Mouse (Mus musculus): ENCODE measurements around the gene Ankrd22. TPM values are rescaled to one million over a fixed set of nuclear protein-coding genes. Genes with fewer than 3 reads are reported as not detected.
"Not testable (repeated sequence)": the region's sequence is repeated elsewhere in the genome, so short reads cannot be mapped to it uniquely, and the experiment has no call there.

Gene Ankrd22
- not detected for total RNA-seq (2021)
- long read RNA-seq, experiment 1: 0 reads
- long read RNA-seq, experiment 2: 0 reads

GRCm38 (mm10) chr19:34165891-34166290, at the start of gene Ankrd22:
Gene Ankrd22 (minus strand): TSS chr19:34166053.
- DNase-seq: no peak
- intact Hi-C loops (cut with DNase I): no loop called here

- intact Hi-C loops (cut with DNase I): no loop called here
Observed at GRCm38 (mm10) chr19:34214136-34214535, 48.3 kb upstream of the Ankrd22 start.

GRCm38 (mm10) chr19:34213251-34213645, 47.4 kb upstream of the Ankrd22 start:
- DNase-seq: no peak
- intact Hi-C loops (cut with DNase I): no loop called here

More at GRCm38 (mm10) chr19:34214136-34214535, 48.3 kb upstream of the Ankrd22 start:
- no peak for DNase-seq

GRCm38 (mm10) chr19:34212489-34213250, 46.8 kb upstream of the Ankrd22 start:
- no peak for DNase-seq
- intact Hi-C loops (cut with DNase I): no loop called here

GRCm38 (mm10) chr19:34210841-34211240, 45.0 kb upstream of the Ankrd22 start:
- DNase-seq: no peak
- intact Hi-C loops (cut with DNase I): no loop called here

GRCm38 (mm10) chr19:34209930-34210581, 44.2 kb upstream of the Ankrd22 start:
- intact Hi-C loops (cut with DNase I): no loop called here
- no peak for DNase-seq

DNA sequence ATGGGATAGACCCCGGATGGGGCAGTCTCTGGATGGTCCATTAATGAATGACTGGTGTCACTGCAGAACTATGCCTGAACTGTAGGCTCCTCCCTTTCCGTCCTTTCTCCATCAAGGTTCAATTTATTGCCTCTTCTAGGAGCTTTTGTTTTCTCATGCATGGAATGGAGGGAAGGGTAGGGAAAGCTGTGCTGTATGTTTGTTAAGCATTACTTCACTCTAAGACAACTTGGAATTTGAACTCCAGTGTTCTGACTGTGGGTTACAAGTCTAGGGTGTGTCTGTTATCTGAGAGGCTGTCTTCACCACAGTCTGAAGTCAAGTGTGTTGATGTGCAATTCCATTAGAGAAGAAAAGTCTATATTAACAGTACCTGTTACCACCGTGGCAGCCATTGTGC, 43.2 kb upstream of the Ankrd22 start:
- intact Hi-C loops (cut with DNase I): no loop called here
- DNase-seq: no peak

GRCm38 (mm10) chr19:34206760-34207440, 41.0 kb upstream of the Ankrd22 start:
- intact Hi-C loops (cut with DNase I): no loop called here
- DNase-seq: peak; percentile 9 to 26

DNA sequence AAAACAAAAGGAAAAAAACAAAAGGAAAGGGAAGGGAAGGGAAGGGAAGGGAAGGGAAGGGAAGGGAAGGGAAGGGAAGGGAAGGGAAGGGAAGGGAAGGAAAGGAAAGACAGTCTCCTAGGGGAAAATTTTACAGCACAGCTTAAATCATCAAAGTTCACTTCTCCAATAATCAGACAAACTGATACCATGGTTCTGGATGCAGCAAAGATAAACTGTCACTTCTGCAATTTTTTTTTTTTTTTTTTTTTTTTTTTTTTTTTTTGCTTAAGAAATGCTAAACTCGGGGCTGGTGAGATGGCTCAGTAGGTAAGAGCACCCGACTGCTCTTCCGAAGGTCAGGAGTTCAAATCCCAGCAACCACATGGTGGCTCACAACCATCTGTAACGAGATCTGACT, 40.3 kb upstream of the Ankrd22 start:
- intact Hi-C loops (cut with DNase I); DNase-seq: not testable (repeated sequence)

GRCm38 (mm10) chr19:34202668-34203067, 36.8 kb upstream of the Ankrd22 start:
- intact Hi-C loops (cut with DNase I): no loop called here
- no peak for DNase-seq

- DNase-seq: no peak
- intact Hi-C loops (cut with DNase I): no loop called here
Observed at GRCm38 (mm10) chr19:34199488-34199887, 33.6 kb upstream of the Ankrd22 start.

DNA sequence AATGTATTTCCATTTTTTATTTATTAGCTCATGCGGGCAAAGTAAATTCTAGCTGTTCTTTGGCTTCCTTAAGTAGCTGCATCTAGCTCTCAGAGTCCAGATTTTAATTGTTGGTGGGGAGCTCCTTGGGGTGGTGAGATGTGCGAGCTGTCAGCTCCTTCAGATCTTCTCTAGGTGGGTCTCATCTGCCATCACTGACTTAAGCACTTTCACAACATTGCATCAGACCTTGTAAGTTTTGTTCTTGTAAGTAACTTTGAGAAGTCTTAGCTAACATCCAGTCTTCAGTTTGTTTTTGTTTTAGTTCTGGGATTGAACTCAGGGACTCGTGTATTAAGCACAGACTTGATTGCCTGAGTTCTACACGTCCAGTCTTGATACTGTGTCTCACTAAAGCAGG, 33.0 kb upstream of the Ankrd22 start:
- intact Hi-C loops (cut with DNase I): no loop called here
- no peak for DNase-seq

- intact Hi-C loops (cut with DNase I): no loop called here
Observed at GRCm38 (mm10) chr19:34198066-34198465, 32.2 kb upstream of the Ankrd22 start.

GRCm38 (mm10) chr19:34195031-34195430, 29.2 kb upstream of the Ankrd22 start:
- DNase-seq: no peak
- intact Hi-C loops (cut with DNase I): no loop called here

More at GRCm38 (mm10) chr19:34198066-34198465, 32.2 kb upstream of the Ankrd22 start:
- no peak for DNase-seq

GRCm38 (mm10) chr19:34194132-34194745, 28.4 kb upstream of the Ankrd22 start:
- intact Hi-C loops (cut with DNase I): no loop called here
- no peak for DNase-seq

DNA sequence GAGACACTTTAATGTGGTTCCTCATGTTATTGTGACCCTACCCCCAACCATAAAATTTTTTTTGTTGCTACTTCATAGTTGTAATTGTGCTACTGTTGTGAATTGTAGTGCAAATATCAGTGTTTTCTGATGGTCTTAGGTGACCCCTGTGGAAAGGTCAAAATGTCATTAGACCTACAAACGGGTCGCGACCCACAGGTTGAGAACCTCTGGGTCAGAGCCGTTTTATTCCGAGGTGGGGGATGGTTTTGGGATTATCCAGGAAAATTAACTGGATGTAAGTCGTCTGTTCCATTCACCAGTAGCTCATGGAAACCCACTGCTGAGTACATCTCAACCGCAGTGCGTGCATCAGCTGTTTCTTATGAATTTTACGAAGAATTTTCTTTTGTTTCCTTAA, 27.8 kb upstream of the Ankrd22 start:
- intact Hi-C loops (cut with DNase I): no loop called here
- DNase-seq: no peak

GRCm38 (mm10) chr19:34193149-34193548, 27.3 kb upstream of the Ankrd22 start:
- peak; percentile 21 to 36 for DNase-seq
- intact Hi-C loops (cut with DNase I): no loop called here

DNA sequence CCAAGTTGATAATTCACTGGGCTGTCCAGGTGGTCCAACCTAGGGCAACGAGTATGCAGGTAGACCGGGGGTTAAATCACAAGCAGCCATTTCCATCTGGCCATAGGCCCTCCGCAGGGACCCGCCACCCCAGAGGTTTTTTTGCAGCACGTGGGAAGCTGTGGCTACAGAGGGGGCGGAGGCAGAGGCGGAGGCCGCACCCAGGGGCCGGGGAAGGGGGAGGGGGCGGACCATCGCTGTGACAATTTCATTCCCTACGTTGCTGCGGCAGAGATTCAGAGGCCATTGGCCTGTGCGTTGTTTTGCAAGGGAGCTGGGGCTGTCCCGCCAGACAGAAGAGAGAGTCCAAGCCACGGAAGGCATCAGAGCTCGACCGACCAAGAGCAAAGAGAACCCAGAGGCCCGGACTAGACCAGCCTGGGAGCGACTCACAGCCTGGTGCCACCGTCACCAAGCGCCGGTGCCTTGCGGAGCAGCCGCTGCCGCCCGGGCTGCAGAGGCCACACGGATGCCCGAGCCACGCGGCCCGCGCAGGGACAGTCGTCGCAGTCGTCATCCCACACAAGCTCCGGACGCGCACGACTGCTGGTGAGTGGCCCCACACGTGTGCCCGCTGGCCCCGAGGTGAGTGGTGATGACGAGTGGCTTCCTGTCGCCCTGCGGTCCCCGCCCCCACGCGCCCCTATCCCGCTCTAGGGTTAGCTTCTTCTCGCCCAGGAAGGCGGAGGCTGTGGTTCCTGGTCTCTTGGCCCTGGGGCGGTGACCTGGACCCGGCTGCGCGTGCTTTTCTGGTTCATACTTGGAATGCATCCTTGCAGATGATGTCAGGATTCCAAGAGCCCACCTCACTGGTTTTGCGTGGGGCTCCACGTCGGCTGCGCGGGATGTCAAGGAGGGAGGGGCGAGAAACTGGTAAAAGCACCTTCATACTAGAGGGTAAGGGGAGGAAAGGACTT, 26.4 kb upstream of the Ankrd22 start, which contains the start of gene Stambpl1:
Gene Stambpl1 (plus strand): TSS at position 222 of the 956 bp plus-strand sequence.
- intact Hi-C loops (cut with DNase I): no loop called here
- peak; percentile 73 to 75 for DNase-seq

- intact Hi-C loops (cut with DNase I): no loop called here
- DNase-seq: no peak
Observed at GRCm38 (mm10) chr19:34191645-34192007, 25.8 kb upstream of the Ankrd22 start.

- intact Hi-C loops (cut with DNase I): no loop called here
- DNase-seq: no peak
Observed at GRCm38 (mm10) chr19:34186845-34187244, 21.0 kb upstream of the Ankrd22 start.

Data from heart, postnatal 14 days (tissue).